Mouse (Mus musculus) forebrain, embryonic 11.5 days (tissue): ENCODE data around the gene Eno2. TPM values are rescaled to one million over a fixed set of nuclear protein-coding genes. Genes with fewer than 3 reads are reported as not detected.
"Not testable (repeated sequence)": the region's sequence is repeated elsewhere in the genome, so short reads cannot be mapped to it uniquely, and the experiment has no call there.

Experiments used
- ATAC-seq: fragments of 200-750 bp; cut with Nextera tagmentation; replicated peaks from 2 replicates; pipeline ENCODE4 v1.8.0; 2017; ENCODE audit warnings: moderate TSS enrichment; ENCODE audit not compliant: low FRiP score
- DNase-seq: peaks from one replicate; pipeline ENCODE4 v3.0.0-alpha.2; 2017; ENCODE audit warnings: low spot score
- H3K27ac ChIP-seq: fragments of 300-500 bp; sonication (generic); 2 replicates; pipeline ENCODE4 v1.5.1; 2014; ENCODE audit warnings: low read depth, low read length
- H3K27me3 ChIP-seq: fragments of 300-500 bp; sonication (generic); 2 replicates; pipeline ENCODE4 v1.6.1; 2014; ENCODE audit warnings: mild to moderate bottlenecking, low read length, mixed read lengths; ENCODE audit not compliant: control insufficient read depth, insufficient read depth
- H3K36me3 ChIP-seq: fragments of 300-500 bp; sonication (generic); 2 replicates; pipeline ENCODE4 v1.6.1; 2014; ENCODE audit warnings: mild to moderate bottlenecking, low read length, moderate library complexity, mixed read lengths; ENCODE audit not compliant: control insufficient read depth, insufficient read depth
- H3K4me1 ChIP-seq: fragments of 300-500 bp; sonication (generic); replicated peaks from 2 replicates; pipeline ENCODE4 v1.6.1; 2014; ENCODE audit warnings: low read length, mixed read lengths; ENCODE audit not compliant: control insufficient read depth, insufficient read depth
- H3K4me2 ChIP-seq: fragments of 300-500 bp; sonication (generic); 2 replicates; pipeline ENCODE4 v1.6.1; 2014; ENCODE audit warnings: low read depth, mild to moderate bottlenecking, low read length, moderate library complexity, mixed read lengths; ENCODE audit not compliant: severe bottlenecking
- H3K4me3 ChIP-seq: fragments of 300-500 bp; sonication (generic); 2 replicates; pipeline ENCODE4 v1.5.1; 2014; ENCODE audit warnings: low read depth, low read length
- H3K9ac ChIP-seq: fragments of 300-500 bp; sonication (generic); 2 replicates; pipeline ENCODE4 v1.6.1; 2014; ENCODE audit warnings: low read length
- H3K9me3 ChIP-seq: fragments of 300-500 bp; sonication (generic); 2 replicates; pipeline ENCODE4 v1.6.1; 2016; ENCODE audit warnings: low read length, mixed read lengths; ENCODE audit not compliant: control insufficient read depth
- WGBS: fragments of 180-500 bp; shearing (Covaris S2); extraction: QIAGEN DNeasy Blood & Tissue Kit; methylation state at CpG from one replicate; pipeline ENCODE4 v1.1.7; 2014; 5-methylcytosine and 5-hydroxymethylcytosine counted together
- polyA plus RNA-seq: library from polyadenylated mRNA; unstranded; fragments of >200 nt; fragmentation: Nextera tagmentation; extraction: Ambion mirVana; gene quantifications from 2 replicates; pipeline ENCODE4 v1.2.1, GENCODE M21; 2014

The Eno2 gene
- polyA plus RNA-seq, 1 experiment from 2014 or later: 5.8 TPM

DNA sequence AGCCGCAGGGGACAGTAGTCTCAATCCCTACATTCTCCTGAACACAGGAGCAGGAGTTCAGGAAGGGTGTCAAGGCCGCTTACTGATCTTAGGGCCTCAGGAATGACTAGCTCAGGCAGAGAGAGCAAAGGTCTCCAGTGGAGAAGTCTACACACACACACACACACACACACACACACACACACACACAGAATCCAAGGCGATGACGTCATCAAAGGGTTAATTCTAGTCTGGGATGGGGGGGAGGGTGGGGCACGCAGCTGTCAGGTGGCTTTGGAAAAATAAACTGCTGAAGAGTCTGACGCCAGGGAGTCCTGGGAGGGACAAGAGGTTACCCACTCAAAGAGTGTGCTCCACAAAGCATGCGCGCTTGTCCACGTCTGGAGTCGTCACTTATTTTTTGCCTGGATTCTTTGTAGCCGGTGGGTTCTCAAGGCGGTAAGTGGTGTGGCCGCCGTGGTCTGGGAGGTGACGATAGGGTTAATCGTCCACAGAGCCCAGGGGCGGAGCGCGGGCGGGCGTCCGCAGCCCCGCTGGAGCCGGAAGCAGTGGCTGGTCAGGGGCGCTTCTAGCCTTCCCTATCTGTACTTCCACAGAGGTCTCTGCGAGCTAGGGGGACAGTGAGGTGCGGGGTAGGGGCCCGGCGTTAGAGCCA, 39.0 kb upstream of the Eno2 start, which contains the start of gene Spsb2:
TSS of gene Spsb2 (plus strand) at position 304 of the 655 bp plus-strand sequence.
- 3% methylated on average over 29 of the region's 29 CpGs for WGBS
- peak within 1 kb of the TSS; percentile 40 for H3K4me3 ChIP-seq
- H3K27me3 ChIP-seq: no peaks in the 10 kb centered on the region
- peak within 1 kb of the TSS; percentile 89 for H3K4me2 ChIP-seq
- peaks cover 11% of the 10 kb centered on the region; the same call in 1 of the 2 replicates for H3K36me3 ChIP-seq
- peak; percentile 53 for ATAC-seq
- no peaks in the 10 kb centered on the region for H3K9me3 ChIP-seq
- peak within 1 kb of the TSS; percentile 75 for H3K27ac ChIP-seq
- DNase-seq: peak; percentile 86
- peaks cover 20% of the 10 kb centered on the region for H3K4me1 ChIP-seq
- H3K9ac ChIP-seq: peak within 1 kb of the TSS; percentile 58

DNA sequence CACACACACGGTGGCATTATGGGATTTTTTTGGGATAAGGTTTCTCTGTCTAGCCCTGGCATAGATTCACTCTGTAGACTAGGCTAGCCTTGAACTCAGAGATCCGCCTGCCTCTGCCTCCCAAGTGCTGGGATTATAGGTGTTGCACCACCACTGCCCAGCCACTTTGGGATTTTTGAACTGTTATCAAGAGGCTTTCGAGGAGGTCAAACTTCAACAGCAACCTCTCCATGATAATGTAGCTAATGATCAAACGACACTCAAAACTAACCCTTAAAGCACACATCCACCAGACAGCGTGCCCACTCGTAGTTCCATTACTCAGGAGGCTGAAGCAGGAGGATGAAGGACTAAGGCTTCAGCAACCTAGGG, 38.5 kb upstream of the Eno2 start:
- DNase-seq (no peak), ATAC-seq (no peak)
- Histone ChIP-seq H3K36me3 (peaks cover 11% of the 10 kb centered on the region; the same call in 1 of the 2 replicates), H3K27me3 (no peaks in the 10 kb centered on the region), H3K4me2 (peak overlapping the region; percentile 89), H3K9ac (no peak overlapping the region; the same call in 1 of the 2 replicates), H3K4me3 (peak overlapping the region; percentile 40; the same call in 1 of the 2 replicates), H3K27ac (no peak overlapping the region), H3K4me1 (peaks cover 20% of the 10 kb centered on the region), H3K9me3 (no peaks in the 10 kb centered on the region)
- WGBS: 87% methylated on average over 6 of the region's 6 CpGs

GRCm38 (mm10) chr6:124807366-124807765, 37.9 kb upstream of the Eno2 start:
- ATAC-seq: no peak
- H3K4me3 ChIP-seq: no peak overlapping the region
- H3K9me3 ChIP-seq: no peaks in the 10 kb centered on the region
- no peak overlapping the region for H3K27ac ChIP-seq
- WGBS: 86% methylated on average over 4 of the region's 4 CpGs
- peaks cover 11% of the 10 kb centered on the region; the same call in 1 of the 2 replicates for H3K36me3 ChIP-seq
- DNase-seq: peak; percentile 45
- no peak overlapping the region for H3K9ac ChIP-seq
- peaks cover 16% of the 10 kb centered on the region for H3K4me1 ChIP-seq
- no peak overlapping the region for H3K4me2 ChIP-seq
- H3K27me3 ChIP-seq: no peaks in the 10 kb centered on the region

DNA sequence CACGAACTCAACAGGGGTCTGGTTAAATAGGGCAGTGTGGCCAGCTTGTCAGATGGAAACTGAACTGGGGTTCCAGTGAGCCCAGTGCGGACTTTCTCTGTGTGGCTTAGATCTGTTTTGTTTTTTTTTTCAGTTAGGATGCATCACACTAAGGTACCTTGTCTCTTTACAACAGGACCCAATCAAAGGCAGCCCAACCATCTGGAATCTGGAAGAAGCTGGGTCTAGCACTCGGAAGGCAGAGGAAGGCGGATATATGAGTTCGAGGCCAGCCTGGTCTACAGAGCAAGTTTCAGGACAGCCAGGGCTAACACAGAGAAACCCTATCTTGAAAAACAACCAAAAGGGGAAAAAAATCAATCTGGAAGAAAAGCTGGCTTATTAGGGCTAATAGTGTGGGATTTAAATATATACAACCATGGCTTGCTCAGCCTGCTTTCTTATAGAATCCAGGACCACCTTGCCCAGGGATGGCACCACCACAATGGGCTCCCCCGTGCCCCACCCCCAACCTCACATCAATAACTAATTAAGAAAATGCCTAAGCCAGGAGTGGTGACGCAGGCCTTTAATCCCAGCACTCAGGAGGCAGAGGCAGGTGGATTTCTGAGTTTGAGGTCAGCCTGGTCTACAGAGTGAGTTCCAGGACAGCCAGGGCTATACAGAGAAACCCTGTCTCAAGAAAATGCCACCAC, 37.1 kb upstream of the Eno2 start:
- no peak for ATAC-seq
- H3K4me3 ChIP-seq: peak overlapping the region; percentile 7; the same call in 1 of the 2 replicates
- peak overlapping the region; percentile 29; the same call in 1 of the 2 replicates for H3K9ac ChIP-seq
- H3K4me2 ChIP-seq: peak overlapping the region; percentile 83; the same call in 1 of the 2 replicates
- peaks cover 4% of the 10 kb centered on the region; the same call in 1 of the 2 replicates for H3K36me3 ChIP-seq
- H3K27ac ChIP-seq: peak overlapping the region; percentile 81; the same call in 1 of the 2 replicates
- H3K4me1 ChIP-seq: peaks cover 13% of the 10 kb centered on the region
- 73% methylated on average over 7 of the region's 7 CpGs for WGBS
- no peaks in the 10 kb centered on the region for H3K27me3 ChIP-seq
- DNase-seq: peak; percentile 47
- H3K9me3 ChIP-seq: no peaks in the 10 kb centered on the region

- Histone ChIP-seq H3K9me3 (no peaks in the 10 kb centered on the region), H3K4me2 (peak overlapping the region; percentile 83), H3K36me3 (no peaks in the 10 kb centered on the region; the same call in 1 of the 2 replicates), H3K4me3 (peak overlapping the region; percentile 32), H3K27me3 (no peaks in the 10 kb centered on the region), H3K9ac (peak overlapping the region; percentile 58), H3K4me1 (peaks cover 13% of the 10 kb centered on the region), H3K27ac (peak overlapping the region; percentile 81)
- 3% methylated on average over 34 of the region's 34 CpGs for WGBS
- DNase-seq (peak; percentile 96), ATAC-seq (peak; percentile 79)
Observed at GRCm38 (mm10) chr6:124805341-124806321, 36.2 kb upstream of the Eno2 start.

DNA sequence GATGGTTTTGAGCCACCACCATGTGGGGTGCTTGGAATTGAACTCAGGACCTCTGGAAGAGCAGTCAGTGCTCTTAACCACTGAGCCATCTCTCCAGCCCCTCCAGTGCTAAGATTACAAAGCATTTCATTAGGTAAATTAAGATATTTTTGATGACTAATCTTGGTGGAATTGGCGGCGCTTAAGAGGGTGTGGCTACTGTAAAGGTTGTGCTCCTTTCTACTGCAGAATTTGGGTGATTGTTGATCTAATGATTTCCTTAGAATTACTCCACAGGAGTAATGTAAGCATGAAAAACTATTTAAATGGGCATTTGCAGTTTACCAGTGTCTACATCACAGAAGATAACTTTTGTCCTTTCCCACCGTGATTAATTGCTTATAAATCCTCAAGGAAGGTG, 34.9 kb upstream of the Eno2 start:
- H3K27ac ChIP-seq: no peak overlapping the region
- no peaks in the 10 kb centered on the region for H3K9me3 ChIP-seq
- H3K4me1 ChIP-seq: peaks cover 7% of the 10 kb centered on the region
- H3K9ac ChIP-seq: no peak overlapping the region
- H3K4me3 ChIP-seq: no peak overlapping the region
- WGBS: 90% methylated on average over 3 of the region's 3 CpGs
- peak; percentile 22 for DNase-seq
- H3K4me2 ChIP-seq: no peak overlapping the region
- no peaks in the 10 kb centered on the region for H3K27me3 ChIP-seq
- no peak for ATAC-seq
- no peaks in the 10 kb centered on the region for H3K36me3 ChIP-seq

GRCm38 (mm10) chr6:124803691-124804090, 34.2 kb upstream of the Eno2 start:
- not testable (repeated sequence) for H3K27ac ChIP-seq, H3K27me3 ChIP-seq, H3K4me3 ChIP-seq, H3K4me1 ChIP-seq, ATAC-seq, H3K4me2 ChIP-seq, H3K36me3 ChIP-seq, H3K9ac ChIP-seq, H3K9me3 ChIP-seq
- peak; percentile 19 for DNase-seq
- 97% methylated on average over 4 of the region's 4 CpGs for WGBS

DNA sequence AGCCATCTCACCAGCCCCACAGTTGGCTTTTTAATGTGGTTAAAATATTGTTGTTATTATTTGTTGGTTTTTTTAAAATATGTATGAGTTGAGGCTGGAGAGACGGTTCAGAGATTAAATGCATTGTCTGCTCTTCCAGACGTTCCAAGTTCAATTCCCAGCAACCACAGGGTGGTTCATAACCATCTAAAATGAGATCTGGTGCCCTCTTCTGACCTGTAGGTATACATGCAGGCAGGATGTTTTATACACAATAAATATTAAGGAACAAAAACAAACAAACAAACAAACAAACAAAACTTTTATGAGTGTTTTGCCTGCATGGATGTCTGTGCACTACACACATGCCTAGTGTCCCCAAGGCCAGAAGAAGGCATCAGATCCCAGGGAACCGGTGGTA, 33.6 kb upstream of the Eno2 start:
- H3K4me2 ChIP-seq: no peak overlapping the region
- H3K9ac ChIP-seq: no peak overlapping the region
- ATAC-seq (no peak), DNase-seq (peak; percentile 47)
- no peaks in the 10 kb centered on the region for H3K9me3 ChIP-seq
- H3K4me3 ChIP-seq: no peak overlapping the region
- H3K4me1 ChIP-seq: peaks cover 3% of the 10 kb centered on the region; the same call in 1 of the 2 replicates
- WGBS: 79% methylated on average over 3 of the region's 3 CpGs
- no peaks in the 10 kb centered on the region for H3K36me3 ChIP-seq
- no peaks in the 10 kb centered on the region for H3K27me3 ChIP-seq
- no peak overlapping the region for H3K27ac ChIP-seq
